Mouse (Mus musculus) MEL-GATA-1-ER (cell line): ENCODE results near the gene Emc10.

Source experiments
- DNase-seq: peaks from one replicate; pipeline ENCODE4 v3.0.0-alpha.2; 2012; ENCODE audit warnings: low read depth; ENCODE audit errors: extremely low read depth

Gene Emc10

GRCm38 (mm10) chr7:44486927-44487575, 9.3 kb downstream of the Emc10 start:
- DNase-seq: no peak

GRCm38 (mm10) chr7:44485572-44486195, 10.6 kb downstream of the Emc10 start:
- DNase-seq: no peak

GRCm38 (mm10) chr7:44484841-44485571, 11.3 kb downstream of the Emc10 start:
- DNase-seq: no peak

GRCm38 (mm10) chr7:44484109-44484508, 12.2 kb downstream of the Emc10 start:
- DNase-seq: no peak

GRCm38 (mm10) chr7:44482836-44483435, 13.4 kb downstream of the Emc10 start:
- peak; percentile 80 for DNase-seq

- no peak for DNase-seq
These were observed 21.2 kb downstream of the Emc10 start for GRCm38 (mm10) chr7:44475046-44475614.

GRCm38 (mm10) chr7:44474419-44474818, 21.9 kb downstream of the Emc10 start:
- DNase-seq: no peak

GRCm38 (mm10) chr7:44472961-44473646, 23.2 kb downstream of the Emc10 start:
- no peak for DNase-seq

GRCm38 (mm10) chr7:44472558-44472885, 23.8 kb downstream of the Emc10 start:
- DNase-seq: no peak

GRCm38 (mm10) chr7:44471880-44472557, 24.3 kb downstream of the Emc10 start:
- DNase-seq: no peak

- DNase-seq: no peak
These were observed 25.4 kb downstream of the Emc10 start for GRCm38 (mm10) chr7:44470696-44471612.

GRCm38 (mm10) chr7:44469677-44470675, 26.4 kb downstream of the Emc10 start:
- DNase-seq: no peak

- no peak for DNase-seq
These were observed 27.6 kb downstream of the Emc10 start for GRCm38 (mm10) chr7:44468644-44469285.

GRCm38 (mm10) chr7:44467811-44468411, 28.4 kb downstream of the Emc10 start, which contains the start of gene Josd2:
Gene Josd2 (plus strand): TSS chr7:44467980.
- DNase-seq: peak; percentile 99

GRCm38 (mm10) chr7:44466888-44467311, 29.4 kb downstream of the Emc10 start:
- no peak for DNase-seq

- DNase-seq: no peak
These were observed 30.1 kb downstream of the Emc10 start for GRCm38 (mm10) chr7:44466006-44466887.
